Mouse (Mus musculus): ENCODE results near the gene Stxbp4. TPM values are rescaled to one million over a fixed set of nuclear protein-coding genes. Genes with fewer than 3 reads are reported as not detected.

The Stxbp4 gene
- polyA plus RNA-seq, 1 experiment from 2014 or later = 37.6 TPM

DNA sequence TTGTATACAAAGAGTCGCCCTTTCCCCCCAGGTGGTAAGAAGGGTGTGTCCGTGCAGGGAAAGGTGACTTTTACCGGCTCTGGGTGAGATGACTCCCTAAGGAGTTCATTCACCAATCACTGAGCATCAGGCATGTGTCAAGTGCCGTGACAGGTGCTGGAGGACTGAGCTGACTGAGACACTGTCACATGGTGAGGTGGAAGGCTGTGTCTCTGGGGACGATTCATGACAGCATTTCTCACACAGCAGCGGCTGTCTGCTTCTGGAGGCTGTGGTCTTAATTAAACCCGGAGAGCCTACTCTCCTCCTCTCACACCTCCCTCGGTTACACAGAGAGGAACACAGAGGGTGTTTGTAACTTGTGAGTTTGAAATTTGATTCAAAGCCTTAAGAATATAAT is 116.8 kb downstream of the Stxbp4 start:
- Histone ChIP-seq H3K36me3 (peaks cover 48% of the 10 kb centered on the region), H3K4me1 (no peaks in the 10 kb centered on the region), H3K27me3 (ENCODE audit: low read depth, poor library complexity, severe bottlenecking) (no peaks in the 10 kb centered on the region), H3K4me3 (no peak overlapping the region), H3K27ac (replicated peaks) (no peak overlapping the region), H3K9me3 (replicated peaks) (no peaks in the 10 kb centered on the region)
- WGBS = 76% methylated on average over 8 of the region's 8 CpGs
- DNase-seq (ENCODE audit: low spot score) = no peak

DNA sequence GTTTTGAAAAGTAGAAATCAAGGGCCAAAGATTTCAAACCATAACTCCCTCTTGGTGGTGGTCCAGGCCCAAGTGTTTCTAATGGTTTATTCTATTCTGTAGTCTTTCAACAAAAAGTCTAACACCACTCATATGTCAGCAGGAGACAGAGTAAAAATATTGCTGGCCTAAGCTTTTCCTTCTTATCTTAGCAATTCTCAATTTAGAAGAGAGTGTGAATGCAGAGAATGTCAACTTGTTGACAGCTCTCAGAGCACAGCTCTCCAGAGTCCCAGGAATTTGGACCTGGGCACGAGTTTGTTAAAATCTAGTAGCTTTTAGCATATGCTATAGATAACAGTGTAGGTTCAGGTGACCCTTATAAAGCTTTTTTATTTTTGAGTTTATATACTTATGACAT is 120.1 kb downstream of the Stxbp4 start:
- H3K27ac ChIP-seq (replicated peaks) = no peak overlapping the region
- no peaks in the 10 kb centered on the region for H3K27me3 ChIP-seq (ENCODE audit: low read depth, poor library complexity, severe bottlenecking)
- no peak overlapping the region for H3K4me3 ChIP-seq
- 93% methylated on average over 1 of the region's 1 CpGs for WGBS
- no peaks in the 10 kb centered on the region for H3K9me3 ChIP-seq (replicated peaks)
- H3K4me1 ChIP-seq = no peaks in the 10 kb centered on the region
- no peak for DNase-seq (ENCODE audit: low spot score)
- peaks cover 40% of the 10 kb centered on the region for H3K36me3 ChIP-seq

DNA sequence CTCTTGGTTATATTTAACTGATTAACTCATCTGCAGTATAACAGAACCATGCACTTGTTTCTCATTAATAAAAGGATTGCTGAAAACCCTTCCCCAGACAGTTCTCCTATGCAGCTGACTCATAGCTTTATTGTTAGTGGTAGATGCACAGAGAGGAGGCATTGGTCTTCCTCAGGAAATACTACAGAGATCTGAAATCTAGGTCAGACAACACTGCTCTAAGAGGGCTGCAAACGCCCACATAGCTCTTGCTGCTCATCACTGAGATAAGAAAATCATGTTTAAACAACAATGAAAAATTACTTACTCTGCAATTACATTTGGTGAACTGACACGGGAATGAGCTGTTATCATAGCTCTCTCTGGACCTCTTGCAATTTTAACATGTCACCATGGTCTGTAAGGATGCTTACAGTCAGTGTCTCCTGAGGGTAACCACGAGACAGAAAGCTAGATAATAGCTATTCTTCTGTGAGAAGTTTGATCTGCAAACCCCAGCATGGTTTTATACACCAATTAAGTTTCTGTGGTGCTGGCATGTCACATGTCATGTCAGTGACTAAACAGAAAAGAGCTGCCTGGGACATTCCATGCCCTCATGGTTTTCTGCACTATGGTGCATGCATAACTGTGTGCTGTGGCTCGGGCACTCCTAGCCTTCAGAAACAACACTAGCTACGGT is 125.2 kb downstream of the Stxbp4 start:
- 87% methylated on average over 5 of the region's 5 CpGs for WGBS
- H3K4me3 ChIP-seq = no peak overlapping the region
- no peak for DNase-seq (ENCODE audit: low spot score)
- H3K9me3 ChIP-seq (replicated peaks) = no peaks in the 10 kb centered on the region
- no peaks in the 10 kb centered on the region for H3K4me1 ChIP-seq
- H3K27me3 ChIP-seq (ENCODE audit: low read depth, poor library complexity, severe bottlenecking) = no peaks in the 10 kb centered on the region
- H3K36me3 ChIP-seq = peaks cover 20% of the 10 kb centered on the region
- no peak overlapping the region for H3K27ac ChIP-seq (replicated peaks)

DNA sequence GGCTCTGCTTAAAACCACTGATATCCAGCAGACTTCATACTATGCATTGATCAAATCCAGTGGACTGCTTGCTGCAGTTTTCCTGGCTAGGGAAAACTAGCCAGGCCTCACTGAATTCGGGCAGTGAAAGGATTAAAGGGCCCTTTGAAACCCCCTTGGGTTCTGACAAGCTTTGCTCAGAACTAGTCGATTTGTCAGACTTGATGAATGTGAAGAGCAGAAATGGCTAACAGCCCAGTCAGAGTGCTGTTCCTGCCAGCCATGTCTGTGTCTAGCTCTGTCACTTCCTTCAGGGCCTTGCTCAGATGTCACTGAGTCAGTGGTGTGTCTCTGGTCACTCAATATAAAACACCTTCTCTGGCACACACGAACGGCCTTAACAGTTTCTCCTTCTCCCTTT is 136.0 kb downstream of the Stxbp4 start:
- DNase-seq (ENCODE audit: low spot score) = no peak
- H3K9me3 ChIP-seq (replicated peaks) = no peaks in the 10 kb centered on the region
- peaks cover 4% of the 10 kb centered on the region; the same call in 1 of the 2 replicates for H3K36me3 ChIP-seq
- no peak overlapping the region for H3K4me3 ChIP-seq
- H3K27me3 ChIP-seq (ENCODE audit: low read depth, poor library complexity, severe bottlenecking) = no peaks in the 10 kb centered on the region
- 88% methylated on average over 4 of the region's 4 CpGs for WGBS
- H3K27ac ChIP-seq (replicated peaks) = no peak overlapping the region
- 0 out of 2 replicates have a peak, but pooled peaks cover 3% of the 10 kb centered on the region for H3K4me1 ChIP-seq

DNA sequence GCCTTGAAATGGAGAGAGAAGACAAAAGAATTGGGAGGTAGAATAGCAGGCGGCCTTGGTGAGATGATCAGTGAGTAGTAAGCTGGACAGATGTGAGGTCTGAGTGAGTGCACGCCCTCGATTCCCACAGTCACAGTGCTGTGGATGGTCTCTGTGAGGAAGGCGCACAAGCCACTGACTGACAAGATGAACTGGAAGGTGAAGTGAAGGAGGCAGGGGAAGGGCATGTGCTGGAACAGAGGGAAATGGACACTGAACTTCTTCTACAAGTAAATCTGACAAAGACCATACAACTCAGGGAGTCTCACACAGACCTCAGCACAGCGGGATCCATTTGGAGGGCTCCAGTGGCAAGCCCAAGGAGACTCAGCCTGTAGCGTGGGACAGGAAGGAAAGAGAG is 138.0 kb downstream of the Stxbp4 start:
- H3K4me1 ChIP-seq = 0 out of 2 replicates have a peak, but pooled peaks cover 3% of the 10 kb centered on the region
- WGBS = 93% methylated on average over 6 of the region's 6 CpGs

DNA sequence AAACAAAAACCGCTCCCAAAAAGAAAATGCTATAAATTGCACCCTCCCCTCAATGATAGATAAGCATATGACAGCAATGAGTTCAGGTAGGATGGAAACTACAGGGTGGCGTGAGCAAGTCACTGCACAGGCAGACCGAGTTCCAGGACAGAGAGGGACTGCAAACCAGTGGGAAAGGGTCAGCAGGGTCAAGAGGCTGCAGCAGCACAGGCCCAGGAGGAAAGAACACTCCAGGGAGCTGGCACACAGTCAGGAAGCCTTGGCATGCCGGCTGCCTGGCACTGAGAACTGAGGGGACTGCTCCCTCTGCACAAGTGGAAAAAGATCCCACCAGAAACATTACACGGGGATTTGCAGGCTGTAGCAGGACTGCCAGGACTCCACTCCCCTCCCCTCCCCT is 139.4 kb downstream of the Stxbp4 start:
- Histone ChIP-seq H3K4me1 (0 out of 2 replicates have a peak, but pooled peaks cover 3% of the 10 kb centered on the region), H3K27ac (replicated peaks) (no peak overlapping the region), H3K27me3 (ENCODE audit: low read depth, poor library complexity, severe bottlenecking) (no peaks in the 10 kb centered on the region), H3K9me3 (replicated peaks) (no peaks in the 10 kb centered on the region), H3K36me3 (peaks cover 13% of the 10 kb centered on the region), H3K4me3 (no peak overlapping the region)
- no peak for DNase-seq (ENCODE audit: low spot score)
- WGBS = 70% methylated on average over 5 of the region's 5 CpGs

More for the DNA sequence above, 138.0 kb downstream of the Stxbp4 start:
- Histone ChIP-seq H3K4me3 (no peak overlapping the region), H3K36me3 (peaks cover 3% of the 10 kb centered on the region; the same call in 1 of the 2 replicates), H3K27ac (replicated peaks) (no peak overlapping the region), H3K27me3 (ENCODE audit: low read depth, poor library complexity, severe bottlenecking) (no peaks in the 10 kb centered on the region), H3K9me3 (replicated peaks) (no peaks in the 10 kb centered on the region)
- no peak for DNase-seq (ENCODE audit: low spot score)

DNA sequence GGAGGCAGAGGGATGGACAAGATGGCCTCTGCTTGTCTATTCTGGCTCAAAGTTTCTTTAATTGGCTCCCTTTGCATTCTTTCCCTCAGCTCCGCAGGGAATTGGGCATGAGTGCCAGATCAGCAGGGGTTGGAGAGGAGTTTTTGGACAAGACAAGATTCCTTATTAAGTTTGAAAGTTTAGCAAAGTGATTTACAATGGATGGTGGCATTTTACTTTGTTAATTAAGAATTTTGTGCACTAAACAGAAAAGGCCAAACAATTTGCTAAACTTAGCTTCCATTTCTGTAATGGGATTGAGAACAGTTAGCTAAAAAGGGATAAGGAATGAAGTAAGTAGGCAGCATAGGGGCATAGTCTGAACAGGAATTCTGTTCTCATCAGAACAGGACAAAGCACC is 142.9 kb downstream of the Stxbp4 start:
- 74% methylated on average over 1 of the region's 1 CpGs for WGBS

DNA sequence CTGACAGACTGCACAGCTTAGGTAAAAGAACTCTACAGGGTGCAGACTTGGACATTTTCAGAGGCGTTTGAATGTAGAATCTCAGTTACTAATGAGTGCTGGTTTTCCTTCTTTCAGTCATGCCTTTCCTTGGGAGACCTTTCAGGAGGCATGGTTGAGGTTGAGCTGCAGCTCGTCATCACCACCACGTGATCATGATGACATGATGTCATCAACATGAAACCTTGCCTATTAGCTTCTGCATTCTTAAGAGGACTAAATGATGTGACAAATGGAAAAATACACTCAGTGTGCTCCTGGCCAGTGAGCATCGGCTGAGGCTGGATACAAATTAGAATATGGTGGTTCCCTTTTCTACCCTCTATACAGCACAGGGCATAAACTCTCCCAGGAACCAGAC is 145.4 kb downstream of the Stxbp4 start:
- Histone ChIP-seq H3K27me3 (ENCODE audit: low read depth, poor library complexity, severe bottlenecking) (peaks cover 25% of the 10 kb centered on the region), H3K4me1 (no peaks in the 10 kb centered on the region), H3K9me3 (replicated peaks) (no peaks in the 10 kb centered on the region), H3K4me3 (no peak overlapping the region), H3K36me3 (peaks cover 32% of the 10 kb centered on the region), H3K27ac (replicated peaks) (no peak overlapping the region)
- WGBS = 91% methylated on average over 4 of the region's 4 CpGs
- DNase-seq (ENCODE audit: low spot score) = no peak

More for the DNA sequence above, 142.9 kb downstream of the Stxbp4 start:
- Histone ChIP-seq H3K27me3 (ENCODE audit: low read depth, poor library complexity, severe bottlenecking) (peaks cover 1% of the 10 kb centered on the region; the same call in 1 of the 2 replicates), H3K36me3 (peaks cover 13% of the 10 kb centered on the region), H3K4me3 (no peak overlapping the region), H3K4me1 (0 out of 2 replicates have a peak, but pooled peaks cover 3% of the 10 kb centered on the region), H3K9me3 (replicated peaks) (no peaks in the 10 kb centered on the region), H3K27ac (replicated peaks) (no peak overlapping the region)
- no peak for DNase-seq (ENCODE audit: low spot score)

DNA sequence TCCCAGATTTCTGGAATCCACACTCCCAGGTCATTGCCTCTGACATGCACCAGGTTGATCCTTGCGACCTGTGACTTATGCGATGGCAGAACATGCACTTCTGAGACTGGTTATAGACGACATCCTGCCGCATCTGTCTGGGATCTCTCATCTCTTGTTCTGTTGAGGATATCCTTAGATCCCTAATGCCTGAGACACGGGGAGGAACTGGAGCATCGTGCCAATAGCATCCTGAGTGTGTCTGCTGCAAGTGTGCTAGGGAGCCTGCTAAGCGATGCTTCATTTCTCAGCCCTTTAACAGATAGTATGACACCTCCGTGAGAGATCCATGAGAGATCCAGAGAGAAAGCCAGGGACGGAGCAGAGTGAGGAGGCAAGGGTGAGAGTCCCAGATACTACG is 148.7 kb downstream of the Stxbp4 start:
- WGBS = 90% methylated on average over 10 of the region's 10 CpGs
- H3K4me3 ChIP-seq = no peak overlapping the region

DNA sequence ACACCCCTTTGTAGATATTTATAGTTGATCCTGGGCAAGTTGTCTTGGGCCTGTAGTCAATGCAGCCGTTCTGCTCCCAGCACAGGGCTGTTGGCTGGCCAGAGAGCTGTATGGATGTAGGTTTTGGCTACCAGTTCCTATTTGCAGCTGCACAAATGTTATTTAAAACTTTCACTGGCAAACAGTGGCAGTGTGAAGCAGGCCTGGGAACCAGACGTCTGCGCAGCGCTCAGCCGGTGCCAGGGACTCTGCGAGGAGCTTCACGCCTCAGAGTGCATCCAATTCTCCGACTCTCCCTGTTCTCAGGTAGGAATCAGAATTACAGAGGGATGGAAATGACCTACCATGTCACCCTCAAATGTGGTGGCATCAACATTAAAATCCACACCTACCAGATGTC is 150.2 kb downstream of the Stxbp4 start:
- Histone ChIP-seq H3K27ac (replicated peaks) (no peak overlapping the region), H3K36me3 (peaks cover 29% of the 10 kb centered on the region), H3K9me3 (replicated peaks) (peaks cover 5% of the 10 kb centered on the region; the same call in 1 of the 2 replicates), H3K4me3 (no peak overlapping the region), H3K4me1 (peaks cover 18% of the 10 kb centered on the region), H3K27me3 (ENCODE audit: low read depth, poor library complexity, severe bottlenecking) (peaks cover 50% of the 10 kb centered on the region)
- WGBS = 95% methylated on average over 8 of the region's 8 CpGs
- DNase-seq (ENCODE audit: low spot score) = no peak

More for the DNA sequence above, 148.7 kb downstream of the Stxbp4 start:
- Histone ChIP-seq H3K4me1 (peaks cover 18% of the 10 kb centered on the region), H3K27ac (replicated peaks) (no peak overlapping the region), H3K27me3 (ENCODE audit: low read depth, poor library complexity, severe bottlenecking) (peaks cover 45% of the 10 kb centered on the region), H3K9me3 (replicated peaks) (peaks cover 5% of the 10 kb centered on the region; the same call in 1 of the 2 replicates), H3K36me3 (peaks cover 40% of the 10 kb centered on the region)
- DNase-seq (ENCODE audit: low spot score) = no peak

DNA sequence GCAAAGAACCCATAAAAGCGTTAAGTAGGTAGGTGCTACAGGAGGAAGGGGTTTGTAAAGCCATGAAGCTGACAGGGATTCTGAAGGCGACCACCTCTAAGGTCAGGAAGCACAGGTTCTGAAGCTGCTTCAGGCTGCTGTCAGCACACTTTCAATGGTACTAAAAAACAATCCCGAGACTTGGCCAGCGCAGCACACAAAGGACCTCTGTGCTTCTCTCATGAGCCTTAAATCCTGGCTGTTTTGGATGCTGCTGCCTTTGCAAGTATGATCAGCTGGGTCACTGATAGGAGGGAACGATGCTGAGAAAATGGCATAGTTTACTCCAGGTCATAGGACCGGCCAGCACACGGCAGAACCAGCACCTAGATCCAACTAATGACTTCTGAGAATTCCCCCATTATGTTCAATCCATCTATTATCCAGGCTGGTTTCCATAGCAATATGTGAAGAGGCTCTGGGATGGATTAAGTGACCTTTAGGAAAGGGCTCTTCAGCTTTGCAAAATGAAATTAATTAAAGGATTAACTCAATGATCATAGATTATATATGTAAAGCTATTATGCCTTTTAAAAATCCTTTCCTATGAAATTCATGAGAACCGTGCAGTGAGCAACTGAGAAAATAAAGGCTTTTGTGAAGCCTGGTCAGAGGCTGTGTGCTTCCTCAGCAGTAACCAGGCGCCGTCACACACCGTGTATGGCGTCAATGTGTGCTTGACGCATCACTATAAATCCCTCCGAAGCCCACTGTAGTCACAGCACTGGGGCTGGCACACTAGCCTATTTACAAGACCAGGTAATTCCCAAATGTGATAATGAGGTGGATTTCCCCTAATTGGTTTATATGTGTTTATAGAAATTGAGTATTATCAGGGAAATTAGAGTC is 152.9 kb downstream of the Stxbp4 start:
- peak; percentile 23 for DNase-seq (ENCODE audit: low spot score)
- no peak overlapping the region for H3K27ac ChIP-seq (replicated peaks)
- H3K27me3 ChIP-seq (ENCODE audit: low read depth, poor library complexity, severe bottlenecking) = peaks cover 67% of the 10 kb centered on the region
- peaks cover 5% of the 10 kb centered on the region; the same call in 1 of the 2 replicates for H3K9me3 ChIP-seq (replicated peaks)
- peaks cover 18% of the 10 kb centered on the region for H3K4me1 ChIP-seq
- H3K36me3 ChIP-seq = peaks cover 33% of the 10 kb centered on the region
- no peak overlapping the region for H3K4me3 ChIP-seq
- 42% methylated on average over 14 of the region's 14 CpGs for WGBS

DNA sequence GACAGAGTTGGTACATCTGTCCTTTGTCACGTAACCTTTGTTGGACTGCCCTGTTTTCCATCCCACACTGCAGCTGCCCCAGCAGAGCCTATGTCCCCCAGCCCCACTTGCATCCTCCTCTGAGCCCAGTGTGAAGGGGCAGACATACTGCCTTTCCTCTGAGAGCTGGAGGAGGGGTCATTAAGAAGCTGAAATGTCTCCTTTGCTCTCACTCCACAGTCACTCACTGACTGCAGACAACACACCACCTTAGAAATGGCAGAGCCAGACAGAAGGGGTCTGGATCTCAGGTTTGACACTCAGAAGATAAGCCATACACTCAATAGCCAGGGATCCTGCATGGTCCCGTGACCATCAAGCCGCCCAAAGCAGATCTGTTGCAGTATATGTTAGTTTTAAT is 154.1 kb downstream of the Stxbp4 start:
- H3K36me3 ChIP-seq = peaks cover 36% of the 10 kb centered on the region
- peaks cover 18% of the 10 kb centered on the region for H3K4me1 ChIP-seq
- no peak overlapping the region for H3K4me3 ChIP-seq
- H3K9me3 ChIP-seq (replicated peaks) = peaks cover 5% of the 10 kb centered on the region; the same call in 1 of the 2 replicates
- H3K27ac ChIP-seq (replicated peaks) = no peak overlapping the region
- peaks cover 64% of the 10 kb centered on the region for H3K27me3 ChIP-seq (ENCODE audit: low read depth, poor library complexity, severe bottlenecking)
- WGBS = 92% methylated on average over 3 of the region's 3 CpGs
- no peak for DNase-seq (ENCODE audit: low spot score)

DNA sequence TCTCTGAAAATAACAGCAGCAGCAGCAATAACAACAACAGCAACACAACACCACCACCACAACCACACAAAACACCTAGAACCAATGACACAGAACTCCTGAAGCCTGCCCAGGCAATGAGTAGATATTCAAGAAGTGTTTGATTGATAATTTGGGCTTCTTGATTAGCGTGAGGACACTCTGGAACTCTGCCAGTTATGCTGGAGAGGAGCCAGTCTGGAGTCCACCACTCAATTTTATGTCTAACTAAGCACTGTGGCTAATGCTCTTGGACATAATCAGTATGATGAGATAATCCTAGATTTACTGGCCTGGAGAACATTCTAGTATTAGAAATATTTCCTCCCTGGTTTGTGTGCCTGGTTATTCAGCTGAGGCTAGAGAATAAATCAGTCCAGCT is 156.1 kb downstream of the Stxbp4 start:
- 89% methylated on average over 1 of the region's 1 CpGs for WGBS
- Histone ChIP-seq H3K9me3 (replicated peaks) (no peaks in the 10 kb centered on the region), H3K36me3 (peaks cover 26% of the 10 kb centered on the region), H3K4me1 (peaks cover 18% of the 10 kb centered on the region), H3K27me3 (ENCODE audit: low read depth, poor library complexity, severe bottlenecking) (peaks cover 46% of the 10 kb centered on the region), H3K4me3 (no peak overlapping the region), H3K27ac (replicated peaks) (no peak overlapping the region)
- DNase-seq (ENCODE audit: low spot score) = no peak

Measured in midbrain, embryonic 10.5 days (tissue).